Mouse (Mus musculus): ENCODE measurements around the gene Trpc2. TPM values are rescaled to one million over a fixed set of nuclear protein-coding genes. Genes with fewer than 3 reads are reported as not detected.

The Trpc2 gene
- total and polyA plus RNA-seq, 3 experiments: 0.35 TPM; not detected in 2

GRCm38 (mm10) chr7:102102696-102103095 lies 19.8 kb downstream of the Trpc2 start:
- no peak for DNase-seq

GRCm38 (mm10) chr7:102103555-102103954 lies 20.6 kb downstream of the Trpc2 start:
- no peak for DNase-seq

DNA sequence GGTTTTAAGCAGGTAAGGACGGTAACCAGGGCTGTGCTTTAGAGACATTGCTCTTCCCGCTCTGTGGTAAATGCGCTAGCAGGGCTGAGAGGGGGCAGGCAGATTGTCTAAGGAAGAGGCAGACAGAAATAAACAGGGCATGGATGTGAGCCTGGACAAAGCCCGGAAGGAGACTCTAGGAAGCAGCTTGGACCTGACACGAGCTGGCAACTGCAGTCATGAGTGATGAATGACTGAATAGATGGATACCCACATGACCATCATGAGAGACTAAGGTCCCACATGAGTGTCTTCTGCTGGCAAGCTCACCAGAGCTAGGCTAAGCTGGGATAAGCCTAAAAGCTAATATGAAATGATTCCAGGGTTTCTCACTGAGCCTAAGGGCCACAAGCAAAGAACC lies 21.2 kb downstream of the Trpc2 start:
- no peak for DNase-seq

DNA sequence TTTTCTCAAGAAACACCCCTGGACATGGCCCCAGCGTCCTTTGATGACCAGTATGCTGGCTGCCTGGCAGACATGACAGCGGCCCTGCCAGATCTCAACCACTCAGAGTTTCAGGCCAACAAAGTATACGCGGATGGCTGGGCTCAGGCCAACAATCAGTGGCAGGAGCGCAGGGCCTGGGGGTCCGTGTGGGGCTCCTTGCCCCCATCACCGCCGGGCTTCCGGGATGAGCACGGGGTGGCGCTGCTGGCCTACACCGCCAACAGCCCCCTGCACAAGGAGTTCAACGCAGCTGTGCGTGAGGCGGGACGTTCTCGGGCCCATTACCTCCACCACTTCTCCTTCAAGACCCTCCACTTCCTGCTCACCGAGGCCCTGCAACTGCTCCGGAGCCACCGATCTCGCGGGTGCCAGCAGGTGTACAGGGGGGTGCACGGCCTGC lies 23.8 kb downstream of the Trpc2 start:
- no peak for DNase-seq

DNA sequence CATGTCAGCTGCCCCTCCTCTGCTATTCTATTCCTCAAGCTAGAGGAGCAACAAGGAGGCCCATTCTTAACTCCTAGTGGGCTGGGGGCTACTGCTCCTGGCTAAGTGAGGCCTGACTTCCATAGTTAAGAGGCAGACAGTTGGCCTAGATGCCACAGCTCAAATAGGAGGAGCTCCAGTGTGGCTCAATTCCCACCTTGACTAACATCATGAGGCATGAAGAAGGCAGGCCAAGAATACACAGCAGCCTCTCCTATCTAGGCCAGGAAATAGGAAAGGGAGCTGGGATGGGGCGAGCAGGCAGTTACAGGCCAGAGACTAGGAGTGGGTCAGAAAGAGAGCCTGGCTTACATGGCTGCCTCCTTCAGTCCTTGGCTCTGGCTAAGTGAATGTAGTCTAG lies 25.3 kb downstream of the Trpc2 start:
- DNase-seq: no peak

GRCm38 (mm10) chr7:102109171-102109570 lies 26.3 kb downstream of the Trpc2 start, which contains the start of gene Art5:
Art5 (minus strand) TSS chr7:102109489.
- no peak for DNase-seq

GRCm38 (mm10) chr7:102109746-102110145 lies 26.8 kb downstream of the Trpc2 start:
- no peak for DNase-seq

DNA sequence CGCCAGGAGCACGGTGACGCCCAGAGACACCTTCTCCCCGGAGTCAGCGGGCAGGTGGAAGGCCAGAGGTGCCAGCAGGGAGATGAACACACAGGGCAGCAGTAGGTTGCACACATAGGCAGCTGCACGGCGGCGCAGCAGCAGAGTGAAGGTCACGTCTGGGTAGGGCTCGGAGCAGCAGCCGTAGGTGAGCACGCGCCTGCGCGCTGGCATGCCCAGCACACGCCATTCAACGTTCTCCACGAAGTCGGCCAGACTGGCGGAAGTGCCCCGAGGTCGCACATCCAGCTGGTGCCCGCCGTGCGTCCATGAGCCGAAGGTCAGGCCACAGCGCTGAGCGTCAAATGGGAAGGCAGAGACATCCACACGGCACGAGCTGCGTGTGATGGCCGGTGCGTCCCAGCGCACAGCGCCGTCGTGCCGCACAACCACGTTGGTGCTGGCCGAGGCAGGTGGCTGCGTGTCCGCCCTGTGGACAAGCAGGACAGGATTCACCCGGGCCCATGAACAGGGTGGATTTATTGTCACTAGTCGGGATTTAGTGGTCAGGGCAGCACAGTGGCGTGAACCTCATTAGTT lies 30.3 kb downstream of the Trpc2 start:
- DNase-seq: peak; percentile 14

DNA sequence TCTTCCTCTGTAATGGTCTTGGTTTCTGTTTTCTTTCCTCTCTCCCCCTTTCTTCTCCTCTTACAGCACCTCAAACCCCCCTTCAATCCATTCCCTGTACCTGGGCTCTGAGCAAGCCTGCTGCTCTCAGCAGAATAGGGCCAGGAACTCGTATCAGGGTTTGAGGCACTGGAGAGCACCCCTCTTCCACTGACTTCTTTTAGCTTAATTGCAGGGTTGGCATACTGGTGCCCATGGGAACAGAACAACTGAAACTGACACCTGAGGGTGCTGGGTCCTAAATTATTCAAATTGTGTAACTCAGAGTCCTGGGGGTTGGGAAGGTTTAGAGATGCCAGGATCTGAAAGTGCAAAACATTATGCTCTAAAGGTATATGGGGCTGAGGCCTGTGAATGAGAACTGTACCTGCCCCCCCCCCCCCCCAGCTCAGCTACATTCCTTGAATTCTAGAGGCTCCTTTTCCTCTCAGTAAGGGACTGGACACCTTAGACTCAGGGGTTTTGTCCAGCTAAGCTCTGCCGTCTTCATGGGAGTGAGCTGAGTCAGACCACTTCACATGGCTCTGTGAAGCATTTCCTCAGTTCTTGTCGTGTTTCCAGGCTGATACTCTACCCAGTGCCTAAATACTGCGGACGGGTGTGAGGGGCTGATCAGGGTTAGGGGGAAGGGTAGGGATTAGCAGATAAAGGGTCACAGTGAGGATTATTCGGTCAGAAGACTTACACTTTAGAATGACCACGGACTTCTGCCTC lies 33.8 kb downstream of the Trpc2 start, which contains the start of gene Chrna10:
Chrna10 (minus strand) TSS at position 250 of the 753 bp plus-strand sequence.
- no peak for DNase-seq

DNA sequence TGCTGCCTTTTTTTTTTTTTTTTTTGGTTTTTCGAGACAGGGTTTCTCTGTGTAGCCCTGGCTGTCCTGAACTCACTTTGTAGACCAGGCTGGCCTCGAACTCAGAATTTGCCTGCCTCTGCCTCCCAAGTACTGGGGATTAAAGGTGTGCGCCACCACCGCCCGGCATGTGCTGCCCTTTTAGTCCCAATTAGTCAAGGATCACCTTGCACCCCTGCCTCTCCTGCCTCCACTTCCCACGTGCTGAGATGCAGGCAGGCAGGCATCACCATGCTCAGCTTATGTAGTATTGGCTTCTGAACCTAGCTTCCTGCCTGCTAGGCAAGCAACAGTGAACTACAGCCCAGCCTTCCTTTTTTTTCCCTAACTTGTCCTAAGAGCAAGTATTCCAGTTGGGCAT lies 34.5 kb downstream of the Trpc2 start:
- DNase-seq: no peak

DNA sequence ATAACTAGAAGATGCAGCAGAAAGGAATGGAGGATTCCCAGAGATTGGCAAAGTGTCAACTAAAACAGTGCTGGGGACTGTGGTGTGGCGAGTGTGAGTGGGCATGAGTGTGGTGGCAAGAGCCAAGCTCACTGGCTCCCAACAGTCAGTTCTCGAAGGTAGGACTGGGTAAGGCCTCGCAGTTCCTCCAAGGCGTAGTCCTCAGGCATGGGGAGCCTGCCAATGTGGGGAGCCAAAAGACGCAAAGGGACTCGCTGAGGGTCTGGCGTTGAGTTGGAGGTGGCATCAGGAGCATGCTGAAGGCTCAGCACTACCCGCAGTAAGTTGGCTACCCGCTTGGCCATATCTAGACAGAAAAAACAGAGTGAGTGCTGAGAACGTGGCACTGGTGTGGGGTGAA lies 37.4 kb downstream of the Trpc2 start:
- no peak for DNase-seq

DNA sequence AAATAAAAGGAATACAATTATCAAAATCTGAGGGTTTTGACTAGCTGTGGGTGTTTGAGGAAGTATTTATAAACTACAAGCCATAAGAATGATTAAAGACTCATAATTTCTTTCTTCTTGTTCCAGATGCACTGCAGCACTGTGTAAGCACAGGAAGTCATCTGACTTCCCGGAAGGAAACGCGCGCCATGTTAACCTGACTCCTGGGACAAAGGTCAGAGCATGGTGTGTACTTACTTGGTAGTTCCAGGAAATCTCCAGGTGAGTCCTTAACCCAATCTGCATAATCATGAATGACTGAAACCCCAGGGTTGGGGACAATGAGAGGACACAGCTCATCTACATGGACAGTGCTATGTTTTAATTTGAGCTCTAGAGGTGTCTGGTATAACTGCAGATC lies 49.5 kb downstream of the Trpc2 start:
- peak; percentile 12 for DNase-seq

DNA sequence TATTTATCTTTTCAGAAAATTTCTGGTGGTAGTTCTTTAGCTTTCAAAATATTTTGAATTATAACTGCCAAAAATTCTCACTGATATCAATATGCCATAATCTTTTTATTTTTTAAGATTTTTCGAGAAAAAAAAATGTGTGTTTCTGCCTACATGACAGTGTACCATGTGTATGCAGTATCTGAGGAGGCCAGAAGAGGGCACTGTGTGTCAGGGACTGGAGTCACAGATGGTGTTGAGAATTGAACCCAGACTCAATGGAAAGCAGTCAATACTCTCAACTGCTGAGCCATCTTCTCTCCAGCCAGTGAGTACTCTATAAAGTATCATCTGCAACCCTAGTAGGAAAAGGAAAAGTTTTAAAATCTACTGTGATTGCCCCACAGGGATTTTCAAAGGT lies 54.5 kb downstream of the Trpc2 start:
- peak; percentile 23 for DNase-seq

GRCm38 (mm10) chr7:102137898-102138297 lies 55.0 kb downstream of the Trpc2 start:
- DNase-seq: no peak

Other genes with a start within 250 kb of the Trpc2 start
- 10 to 100 TPM; 81.2 to 90.1 TPM for gene Inppl1, start 244.9 kb upstream of the Trpc2 start, total RNA-seq (2021)
- 139 and 142 TPM in 2 replicates for gene Inppl1, start 244.9 kb upstream of the Trpc2 start, polyA plus RNA-seq (2012; rRNA removed)
- gene Folr2, start 225.9 kb upstream of the Trpc2 start, total RNA-seq (2021): 1 to 10 TPM; 3.2 to 4.5 TPM
- 3.9 and 5.0 TPM in 2 replicates for gene Folr2, start 225.9 kb upstream of the Trpc2 start, polyA plus RNA-seq (2012; rRNA removed)
- gene Anapc15, start 219.4 kb upstream of the Trpc2 start, total RNA-seq (2021): 10 to 100 TPM; 34.2 to 35.7 TPM
- 32.3 and 39.9 TPM in 2 replicates for gene Anapc15, start 219.4 kb upstream of the Trpc2 start, polyA plus RNA-seq (2012; rRNA removed)
- gene Folr1, start 212.3 kb upstream of the Trpc2 start, total RNA-seq (2021): 10 to 100 TPM in 1 of 2 experiments, under 1 TPM in 1; 0.86 to 22.0 TPM
- 1.3 and 2.6 TPM in 2 replicates for gene Folr1, start 212.3 kb upstream of the Trpc2 start, polyA plus RNA-seq (2012; rRNA removed)
- gene Lamtor1, start 177.2 kb upstream of the Trpc2 start, total RNA-seq (2021): 100 to 1,000 TPM; 106 to 131 TPM
- gene Lamtor1, start 177.2 kb upstream of the Trpc2 start, polyA plus RNA-seq (2012; rRNA removed): 298 TPM in 2 replicates
- gene Tomt, start 176.8 kb upstream of the Trpc2 start, total RNA-seq (2021): not detected
- gene Tomt, start 176.8 kb upstream of the Trpc2 start, polyA plus RNA-seq (2012; rRNA removed): not detected in 2 replicates
- 10 to 100 TPM; 11.7 to 17.3 TPM for gene Lrrc51, start 149.2 kb upstream of the Trpc2 start, total RNA-seq (2021)
- gene Lrrc51, start 149.2 kb upstream of the Trpc2 start, polyA plus RNA-seq (2012; rRNA removed): 9.4 and 10.3 TPM in 2 replicates
- 100 to 1,000 TPM; 167 to 176 TPM for gene Numa1, start 149.0 kb upstream of the Trpc2 start, total RNA-seq (2021)
- 89.3 and 96.6 TPM in 2 replicates for gene Numa1, start 149.0 kb upstream of the Trpc2 start, polyA plus RNA-seq (2012; rRNA removed)
- 10 to 100 TPM in 1 of 2 experiments, 1 to 10 TPM in 1; 6.1 to 22.2 TPM for gene Il18bp, start 64.4 kb upstream of the Trpc2 start, total RNA-seq (2021)
- gene Il18bp, start 64.4 kb upstream of the Trpc2 start, polyA plus RNA-seq (2012; rRNA removed): 15.5 and 18.2 TPM in 2 replicates
- 10 to 100 TPM; 28.5 to 36.9 TPM for gene Rnf121, start 17.6 kb upstream of the Trpc2 start, total RNA-seq (2021)
- 12.3 and 12.8 TPM in 2 replicates for gene Rnf121, start 17.6 kb upstream of the Trpc2 start, polyA plus RNA-seq (2012; rRNA removed)
- 10 to 100 TPM; 11.8 to 12.0 TPM for gene Xndc1, start 17.6 kb upstream of the Trpc2 start, total RNA-seq (2021)
- 22.3 and 29.9 TPM in 2 replicates for gene Xndc1, start 17.6 kb upstream of the Trpc2 start, polyA plus RNA-seq (2012; rRNA removed)
- under 1 TPM; 0.63 to 0.79 TPM for gene Xntrpc, start 17.4 kb upstream of the Trpc2 start, total RNA-seq (2021)
- 2.4 and 2.5 TPM in 2 replicates for gene Xntrpc, start 17.4 kb upstream of the Trpc2 start, polyA plus RNA-seq (2012; rRNA removed)
- gene Art1, start 18.6 kb downstream of the Trpc2 start, total RNA-seq (2021): not detected
- gene Art1, start 18.6 kb downstream of the Trpc2 start, polyA plus RNA-seq (2012; rRNA removed): 0.28 TPM in 1 of 2 replicates, not detected in the other
- not detected for gene Art5, start 26.4 kb downstream of the Trpc2 start, total RNA-seq (2021)
- 0.09 and 0.35 TPM in 2 replicates for gene Art5, start 26.4 kb downstream of the Trpc2 start, polyA plus RNA-seq (2012; rRNA removed)
- not detected for gene Chrna10, start 33.7 kb downstream of the Trpc2 start, total RNA-seq (2021)
- 0.22 and 0.38 TPM in 2 replicates for gene Chrna10, start 33.7 kb downstream of the Trpc2 start, polyA plus RNA-seq (2012; rRNA removed)
- 10 to 100 TPM; 47.8 to 84.4 TPM for gene Nup98, start 127.1 kb downstream of the Trpc2 start, total RNA-seq (2021)
- gene Nup98, start 127.1 kb downstream of the Trpc2 start, polyA plus RNA-seq (2012; rRNA removed): 10.1 and 13.5 TPM in 2 replicates
- 10 to 100 TPM; 62.6 to 96.0 TPM for gene Pgap2, start 127.1 kb downstream of the Trpc2 start, total RNA-seq (2021)
- 320 and 360 TPM in 2 replicates for gene Pgap2, start 127.1 kb downstream of the Trpc2 start, polyA plus RNA-seq (2012; rRNA removed)
- gene Rhog, start 172.9 kb downstream of the Trpc2 start, total RNA-seq (2021): 10 to 100 TPM; 48.0 to 62.7 TPM
- 60.0 and 69.0 TPM in 2 replicates for gene Rhog, start 172.9 kb downstream of the Trpc2 start, polyA plus RNA-seq (2012; rRNA removed)
- 10 to 100 TPM; 68.2 to 74.8 TPM for gene Stim1, start 184.7 kb downstream of the Trpc2 start, total RNA-seq (2021)
- 68.4 and 77.7 TPM in 2 replicates for gene Stim1, start 184.7 kb downstream of the Trpc2 start, polyA plus RNA-seq (2012; rRNA removed)